Mouse (Mus musculus): ENCODE data around the gene Masp2. TPM values are rescaled to one million over a fixed set of nuclear protein-coding genes. Genes with fewer than 3 reads are reported as not detected.

The Masp2 gene
- total and polyA plus RNA-seq, 2 experiments from 2014 or later: 0.33 TPM; not detected in 1

GRCm38 (mm10) chr4:148610631-148611364, 8.4 kb downstream of the Masp2 start:
- no peak for DNase-seq (ENCODE audit: low spot score)
- Histone ChIP-seq H3K4me1 (ENCODE audit: insufficient read depth, low read length) (no peaks in the 10 kb centered on the region), H3K4me2 (ENCODE audit: low read depth, low read length, poor library complexity, severe bottlenecking) (no peak overlapping the region), H3K9ac (replicated peaks; ENCODE audit: low read length, poor library complexity, severe bottlenecking) (no peak overlapping the region), H3K27ac (ENCODE audit: low read depth, low read length) (no peak overlapping the region), H3K36me3 (ENCODE audit: insufficient read depth, low read length) (peaks cover 14% of the 10 kb centered on the region), H3K4me3 (ENCODE audit: low read depth, low read length) (no peak overlapping the region), H3K27me3 (ENCODE audit: insufficient read depth, low read length) (no peaks in the 10 kb centered on the region), H3K9me3 (ENCODE audit: low read length) (no peaks in the 10 kb centered on the region)
- WGBS: 77% methylated on average over 5 of the region's 5 CpGs
- TF ChIP-seq CTCF (IDR thresholded peaks at IDR 0.05): no peak
- no peak for ATAC-seq (ENCODE audit: low FRiP score)

DNA sequence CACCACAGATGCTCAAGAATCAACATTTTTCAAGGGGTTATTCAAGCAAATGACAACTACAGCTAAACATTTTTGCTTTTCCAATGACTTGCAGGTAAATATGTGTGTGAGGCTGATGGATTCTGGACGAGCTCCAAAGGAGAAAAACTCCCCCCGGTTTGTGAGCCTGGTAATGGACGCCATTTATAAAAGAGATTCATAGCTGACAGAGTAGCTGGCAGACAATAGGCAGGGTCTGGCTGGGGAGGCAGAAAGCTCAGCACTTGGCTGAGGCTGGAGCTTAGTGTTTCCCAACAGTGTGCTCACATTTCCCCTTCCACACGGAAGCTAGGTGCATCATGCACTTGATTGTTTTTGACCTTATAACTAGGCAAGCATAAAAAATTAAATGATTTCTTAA, 10.2 kb downstream of the Masp2 start:
- no peak for TF ChIP-seq CTCF (IDR thresholded peaks at IDR 0.05)
- Histone ChIP-seq H3K4me2 (ENCODE audit: low read depth, low read length, poor library complexity, severe bottlenecking) (no peak overlapping the region), H3K4me1 (ENCODE audit: insufficient read depth, low read length) (no peaks in the 10 kb centered on the region), H3K27ac (ENCODE audit: low read depth, low read length) (no peak overlapping the region), H3K9me3 (ENCODE audit: low read length) (no peaks in the 10 kb centered on the region), H3K4me3 (ENCODE audit: low read depth, low read length) (no peak overlapping the region), H3K36me3 (ENCODE audit: insufficient read depth, low read length) (peaks cover 14% of the 10 kb centered on the region), H3K27me3 (ENCODE audit: insufficient read depth, low read length) (no peaks in the 10 kb centered on the region), H3K9ac (replicated peaks; ENCODE audit: low read length, poor library complexity, severe bottlenecking) (no peak overlapping the region)
- 54% methylated on average over 4 of the region's 4 CpGs for WGBS
- peak; percentile 22 for DNase-seq (ENCODE audit: low spot score)
- ATAC-seq (ENCODE audit: low FRiP score): no peak

GRCm38 (mm10) chr4:148613738-148614137, 11.4 kb downstream of the Masp2 start:
- WGBS: 66% methylated on average over 9 of the region's 9 CpGs

GRCm38 (mm10) chr4:148619805-148620204, 17.5 kb downstream of the Masp2 start:
- TF ChIP-seq CTCF (IDR thresholded peaks at IDR 0.05): no peak
- WGBS: 86% methylated on average over 1 of the region's 1 CpGs
- Histone ChIP-seq H3K9ac (replicated peaks; ENCODE audit: low read length, poor library complexity, severe bottlenecking) (no peak overlapping the region), H3K4me2 (ENCODE audit: low read depth, low read length, poor library complexity, severe bottlenecking) (no peak overlapping the region), H3K27me3 (ENCODE audit: insufficient read depth, low read length) (no peaks in the 10 kb centered on the region), H3K4me3 (ENCODE audit: low read depth, low read length) (no peak overlapping the region), H3K36me3 (ENCODE audit: insufficient read depth, low read length) (peaks cover 41% of the 10 kb centered on the region), H3K27ac (ENCODE audit: low read depth, low read length) (no peak overlapping the region), H3K9me3 (ENCODE audit: low read length) (no peaks in the 10 kb centered on the region), H3K4me1 (ENCODE audit: insufficient read depth, low read length) (no peaks in the 10 kb centered on the region)
- DNase-seq (ENCODE audit: low spot score) (no peak), ATAC-seq (ENCODE audit: low FRiP score) (no peak)

More at GRCm38 (mm10) chr4:148613738-148614137, 11.4 kb downstream of the Masp2 start:
- TF ChIP-seq CTCF (IDR thresholded peaks at IDR 0.05): no peak
- H3K9ac ChIP-seq (replicated peaks; ENCODE audit: low read length, poor library complexity, severe bottlenecking): no peak overlapping the region
- ATAC-seq (ENCODE audit: low FRiP score): no peak
- no peak overlapping the region for H3K4me2 ChIP-seq (ENCODE audit: low read depth, low read length, poor library complexity, severe bottlenecking)
- H3K27ac ChIP-seq (ENCODE audit: low read depth, low read length): no peak overlapping the region
- peaks cover 20% of the 10 kb centered on the region for H3K36me3 ChIP-seq (ENCODE audit: insufficient read depth, low read length)
- no peak overlapping the region for H3K4me3 ChIP-seq (ENCODE audit: low read depth, low read length)
- no peaks in the 10 kb centered on the region for H3K4me1 ChIP-seq (ENCODE audit: insufficient read depth, low read length)
- H3K9me3 ChIP-seq (ENCODE audit: low read length): no peaks in the 10 kb centered on the region
- DNase-seq (ENCODE audit: low spot score): no peak
- H3K27me3 ChIP-seq (ENCODE audit: insufficient read depth, low read length): no peaks in the 10 kb centered on the region

DNA sequence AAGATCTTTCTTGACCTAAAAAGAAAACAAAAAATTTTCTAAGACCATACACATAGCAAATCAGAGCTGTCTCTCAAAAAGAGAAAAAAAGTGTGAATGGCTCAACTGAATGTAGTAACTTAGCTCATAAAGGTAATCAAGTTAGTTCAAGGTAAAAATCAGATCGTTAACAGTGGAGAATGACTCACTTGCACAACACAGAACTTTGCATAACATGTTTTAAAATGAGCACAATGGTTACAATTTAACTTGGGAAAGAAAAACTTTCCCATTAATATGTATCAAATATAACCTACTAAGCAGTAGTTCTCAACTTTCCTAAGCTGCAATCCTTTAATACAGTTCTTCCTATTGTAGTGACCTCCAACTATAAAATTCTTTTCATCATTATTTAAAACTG, 18.4 kb downstream of the Masp2 start:
- H3K9ac ChIP-seq (replicated peaks; ENCODE audit: low read length, poor library complexity, severe bottlenecking): no peak overlapping the region
- no peak overlapping the region for H3K27ac ChIP-seq (ENCODE audit: low read depth, low read length)
- H3K4me2 ChIP-seq (ENCODE audit: low read depth, low read length, poor library complexity, severe bottlenecking): no peak overlapping the region
- no peak for DNase-seq (ENCODE audit: low spot score)
- no peak for ATAC-seq (ENCODE audit: low FRiP score)
- H3K36me3 ChIP-seq (ENCODE audit: insufficient read depth, low read length): peaks cover 41% of the 10 kb centered on the region
- no peaks in the 10 kb centered on the region for H3K9me3 ChIP-seq (ENCODE audit: low read length)
- no peaks in the 10 kb centered on the region for H3K4me1 ChIP-seq (ENCODE audit: insufficient read depth, low read length)
- H3K4me3 ChIP-seq (ENCODE audit: low read depth, low read length): no peak overlapping the region
- TF ChIP-seq CTCF (IDR thresholded peaks at IDR 0.05): no peak
- H3K27me3 ChIP-seq (ENCODE audit: insufficient read depth, low read length): no peaks in the 10 kb centered on the region
- WGBS: 92% methylated on average over 1 of the region's 1 CpGs

- H3K9me3 ChIP-seq (ENCODE audit: low read length): no peaks in the 10 kb centered on the region
- TF ChIP-seq CTCF (IDR thresholded peaks at IDR 0.05): no peak
- no peak overlapping the region for H3K9ac ChIP-seq (replicated peaks; ENCODE audit: low read length, poor library complexity, severe bottlenecking)
- H3K27ac ChIP-seq (ENCODE audit: low read depth, low read length): no peak overlapping the region
- peaks cover 41% of the 10 kb centered on the region for H3K36me3 ChIP-seq (ENCODE audit: insufficient read depth, low read length)
- no peak overlapping the region for H3K4me3 ChIP-seq (ENCODE audit: low read depth, low read length)
- no peak overlapping the region for H3K4me2 ChIP-seq (ENCODE audit: low read depth, low read length, poor library complexity, severe bottlenecking)
- no peaks in the 10 kb centered on the region for H3K4me1 ChIP-seq (ENCODE audit: insufficient read depth, low read length)
- ATAC-seq (ENCODE audit: low FRiP score) (no peak), DNase-seq (ENCODE audit: low spot score) (no peak)
- H3K27me3 ChIP-seq (ENCODE audit: insufficient read depth, low read length): no peaks in the 10 kb centered on the region
- 89% methylated on average over 4 of the region's 4 CpGs for WGBS
Observed at GRCm38 (mm10) chr4:148622485-148622884, 20.1 kb downstream of the Masp2 start.

Measured in midbrain, postnatal 0 days (tissue).